Mouse (Mus musculus): Measurements from ENCODE around the gene Olfr724.
"Not testable (repeated sequence)": the region's sequence is repeated elsewhere in the genome, so short reads cannot be mapped to it uniquely, and the experiment has no call there.

DNA sequence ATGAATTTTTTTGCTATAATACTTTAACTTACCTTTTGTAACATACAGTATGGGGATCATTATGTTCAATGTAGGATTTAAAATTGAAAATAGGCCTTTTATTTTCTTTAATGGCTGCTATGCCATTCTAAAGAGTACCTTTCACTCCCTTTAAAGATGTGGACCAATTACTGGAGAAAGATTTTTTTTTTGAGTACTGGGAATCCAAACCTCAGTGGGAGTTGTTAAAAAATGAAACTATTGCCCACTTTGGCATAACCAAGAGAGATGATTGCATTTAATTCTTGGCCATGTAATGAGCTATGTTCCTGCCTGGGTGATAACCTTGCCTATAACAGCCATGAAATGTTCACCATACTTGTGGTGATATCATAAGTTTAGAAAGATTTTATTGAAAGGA lies 31.4 kb downstream of the Olfr724 start, which contains the start of gene Olfr723:
- TF ChIP-seq CTCF (IDR thresholded peaks at IDR 0.05; ENCODE audit: low read depth, low read length); POLR2A (IDR thresholded peaks at IDR 0.05; ENCODE audit: extremely low read depth, insufficient read depth, low read length): not testable (repeated sequence)

Data from liver, adult 2 months (tissue).